Mouse (Mus musculus) forebrain, embryonic 14.5 days (tissue): Measurements from ENCODE around the gene Rnf220. TPM values are rescaled to one million over a fixed set of nuclear protein-coding genes. Genes with fewer than 3 reads are reported as not detected.

Source experiments
- ATAC-seq: fragments of 200-750 bp; cut with Nextera tagmentation; 2 replicates; pipeline ENCODE4 v1.8.0; 2017; ENCODE audit warnings: mild to moderate bottlenecking, moderate library complexity
- DNase-seq: peaks from one replicate; pipeline ENCODE4 v3.0.0-alpha.2; 2015; ENCODE audit warnings: low spot score
- H3K27ac ChIP-seq: fragments of 300-500 bp; sonication (generic); 2 replicates; pipeline ENCODE4 v1.5.1; 2014; ENCODE audit warnings: low read depth, mild to moderate bottlenecking, control low read depth, low read length, moderate library complexity
- H3K27me3 ChIP-seq: fragments of 300-500 bp; sonication (generic); replicated peaks from 2 replicates; pipeline ENCODE4 v1.6.1; 2014; ENCODE audit warnings: low read length, control low read depth, mixed read lengths; ENCODE audit not compliant: control insufficient read depth, insufficient read depth
- H3K36me3 ChIP-seq: fragments of 300-500 bp; sonication (generic); 2 replicates; pipeline ENCODE4 v1.6.1; 2014; ENCODE audit warnings: low read length, control low read depth; ENCODE audit not compliant: control insufficient read depth, insufficient read depth
- H3K4me1 ChIP-seq: fragments of 300-500 bp; sonication (generic); 2 replicates; pipeline ENCODE4 v1.6.1; 2014; ENCODE audit warnings: antibody characterized with exemption, low read length, control low read depth; ENCODE audit not compliant: control insufficient read depth, insufficient read depth
- H3K4me2 ChIP-seq: fragments of 300-500 bp; sonication (generic); 2 replicates; pipeline ENCODE4 v1.6.1; 2014; ENCODE audit warnings: mild to moderate bottlenecking, control low read depth, low read length
- H3K4me3 ChIP-seq: fragments of 300-500 bp; sonication (generic); 2 replicates; pipeline ENCODE4 v1.5.1; 2014; ENCODE audit warnings: low read depth, low read length, control low read depth
- H3K9ac ChIP-seq: fragments of 300-500 bp; sonication (generic); 2 replicates; pipeline ENCODE4 v1.6.1; 2014; ENCODE audit warnings: mild to moderate bottlenecking, low read length, control low read depth, moderate library complexity
- H3K9me3 ChIP-seq: fragments of 300-500 bp; sonication (generic); replicated peaks from 2 replicates; pipeline ENCODE4 v1.6.1; 2016; ENCODE audit warnings: low read length, control low read depth, mixed read lengths; ENCODE audit not compliant: control insufficient read depth
- WGBS: fragments of 180-500 bp; shearing (Covaris S2); extraction: QIAGEN DNeasy Blood & Tissue Kit; methylation state at CpG from one replicate; pipeline ENCODE4 v1.1.7; 2014; 5-methylcytosine and 5-hydroxymethylcytosine counted together
- polyA plus RNA-seq: library from polyadenylated mRNA; unstranded; fragments of >200 nt; fragmentation: Nextera tagmentation; extraction: Ambion mirVana; gene quantifications from 2 replicates; pipeline ENCODE4 v1.2.1, GENCODE M21; 2014

Gene Rnf220
- polyA plus RNA-seq, 1 experiment from 2014 or later, result 84.3 TPM

DNA sequence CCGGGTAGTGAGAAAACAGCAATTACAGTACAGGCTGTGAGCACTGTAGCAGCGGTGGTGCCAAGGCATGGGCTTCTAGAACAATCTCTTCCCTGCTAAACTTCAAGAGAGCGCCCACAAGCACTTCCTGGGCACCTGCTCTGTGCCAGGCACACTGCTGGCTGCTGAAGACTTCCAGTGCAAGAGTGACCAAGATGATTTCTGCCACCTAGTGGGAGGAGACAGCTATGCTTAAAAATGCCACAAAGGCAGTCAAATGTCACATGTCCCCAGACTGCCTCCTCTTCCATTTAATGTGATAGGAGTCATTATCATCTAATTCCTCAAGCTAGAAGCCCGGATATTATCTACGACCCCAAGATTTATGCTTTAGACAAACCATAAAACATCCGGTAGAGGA lies 150.8 kb downstream of the Rnf220 start:
- no peaks in the 10 kb centered on the region for H3K9me3 ChIP-seq
- ATAC-seq, result 0 out of 2 replicates have a peak, but pooled peaks have one; percentile 26

DNA sequence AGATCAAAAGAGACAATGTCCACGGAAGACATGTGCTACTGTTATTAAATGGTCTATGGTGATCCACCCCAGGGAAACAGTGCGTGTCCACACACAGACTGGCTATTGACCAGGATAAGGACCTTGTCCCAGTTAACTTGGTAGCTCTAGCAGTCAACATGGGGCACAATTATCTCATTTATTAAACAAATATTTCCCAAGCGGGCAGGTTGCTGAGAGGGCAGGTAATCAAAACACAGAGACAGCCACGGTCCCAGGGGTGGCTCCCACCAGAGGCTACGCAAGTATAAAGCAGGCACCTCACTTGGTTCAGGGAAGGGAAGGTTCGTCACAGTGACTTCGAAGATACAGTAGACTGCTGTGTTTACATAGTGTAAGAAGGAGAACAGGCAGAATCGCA lies 153.5 kb downstream of the Rnf220 start:
- Histone ChIP-seq H3K9ac (no peak overlapping the region), H3K4me2 (no peak overlapping the region), H3K9me3 (no peaks in the 10 kb centered on the region), H3K4me3 (no peak overlapping the region), H3K27ac (no peak overlapping the region), H3K4me1 (no peaks in the 10 kb centered on the region), H3K36me3 (no peaks in the 10 kb centered on the region), H3K27me3 (no peaks in the 10 kb centered on the region)
- ATAC-seq, result no peak
- WGBS, result 85% methylated on average over 8 of the region's 8 CpGs
- DNase-seq, result no peak

More for the DNA sequence above, 150.8 kb downstream of the Rnf220 start:
- H3K27me3 ChIP-seq, result no peaks in the 10 kb centered on the region
- no peak overlapping the region for H3K9ac ChIP-seq
- 67% methylated on average over 6 of the region's 6 CpGs for WGBS
- no peak overlapping the region for H3K27ac ChIP-seq
- no peak overlapping the region for H3K4me2 ChIP-seq
- peak; percentile 72 for DNase-seq
- H3K36me3 ChIP-seq, result no peaks in the 10 kb centered on the region
- no peak overlapping the region for H3K4me3 ChIP-seq
- no peaks in the 10 kb centered on the region for H3K4me1 ChIP-seq

GRCm38 (mm10) chr4:117342751-117343150 lies 154.1 kb downstream of the Rnf220 start:
- ATAC-seq, result no peak
- Histone ChIP-seq H3K9ac (no peak overlapping the region), H3K9me3 (no peaks in the 10 kb centered on the region), H3K27me3 (no peaks in the 10 kb centered on the region), H3K4me2 (no peak overlapping the region), H3K27ac (no peak overlapping the region), H3K4me3 (no peak overlapping the region), H3K36me3 (no peaks in the 10 kb centered on the region), H3K4me1 (no peaks in the 10 kb centered on the region)
- DNase-seq, result peak; percentile 24
- WGBS, result 38% methylated on average over 12 of the region's 12 CpGs

GRCm38 (mm10) chr4:117341282-117341681 lies 155.6 kb downstream of the Rnf220 start:
- no peaks in the 10 kb centered on the region for H3K36me3 ChIP-seq
- H3K4me3 ChIP-seq, result no peak overlapping the region
- no peak overlapping the region for H3K27ac ChIP-seq
- no peak overlapping the region for H3K4me2 ChIP-seq
- H3K9ac ChIP-seq, result no peak overlapping the region
- 97% methylated on average over 5 of the region's 5 CpGs for WGBS
- no peak for ATAC-seq
- no peak for DNase-seq
- no peaks in the 10 kb centered on the region for H3K9me3 ChIP-seq
- H3K4me1 ChIP-seq, result no peaks in the 10 kb centered on the region
- no peaks in the 10 kb centered on the region for H3K27me3 ChIP-seq

DNA sequence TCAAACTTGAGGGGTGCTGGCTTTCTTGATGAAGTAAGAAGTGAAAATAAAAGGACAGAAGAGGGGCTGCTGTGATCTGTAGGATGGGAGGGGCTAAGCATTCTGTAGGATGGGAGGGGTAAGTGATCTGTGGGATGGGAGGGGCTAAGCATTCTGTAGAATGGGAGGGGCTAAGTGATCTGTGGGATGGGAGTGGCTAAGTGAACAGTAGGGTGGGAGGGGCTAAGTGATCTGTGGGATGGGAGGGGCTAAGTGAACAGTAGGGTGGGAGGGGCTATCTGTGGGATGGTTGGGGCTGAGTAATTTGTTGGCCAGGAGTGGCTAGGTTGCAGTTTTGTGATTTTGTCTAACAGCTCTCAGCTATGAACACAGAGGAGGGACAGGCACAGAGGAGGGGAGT lies 157.1 kb downstream of the Rnf220 start:
- H3K27me3 ChIP-seq, result no peaks in the 10 kb centered on the region
- ATAC-seq (no peak), DNase-seq (no peak)
- H3K9ac ChIP-seq, result no peak overlapping the region
- H3K36me3 ChIP-seq, result no peaks in the 10 kb centered on the region
- H3K4me2 ChIP-seq, result no peak overlapping the region
- no peaks in the 10 kb centered on the region for H3K9me3 ChIP-seq
- no peak overlapping the region for H3K27ac ChIP-seq
- H3K4me3 ChIP-seq, result no peak overlapping the region
- H3K4me1 ChIP-seq, result no peaks in the 10 kb centered on the region

DNA sequence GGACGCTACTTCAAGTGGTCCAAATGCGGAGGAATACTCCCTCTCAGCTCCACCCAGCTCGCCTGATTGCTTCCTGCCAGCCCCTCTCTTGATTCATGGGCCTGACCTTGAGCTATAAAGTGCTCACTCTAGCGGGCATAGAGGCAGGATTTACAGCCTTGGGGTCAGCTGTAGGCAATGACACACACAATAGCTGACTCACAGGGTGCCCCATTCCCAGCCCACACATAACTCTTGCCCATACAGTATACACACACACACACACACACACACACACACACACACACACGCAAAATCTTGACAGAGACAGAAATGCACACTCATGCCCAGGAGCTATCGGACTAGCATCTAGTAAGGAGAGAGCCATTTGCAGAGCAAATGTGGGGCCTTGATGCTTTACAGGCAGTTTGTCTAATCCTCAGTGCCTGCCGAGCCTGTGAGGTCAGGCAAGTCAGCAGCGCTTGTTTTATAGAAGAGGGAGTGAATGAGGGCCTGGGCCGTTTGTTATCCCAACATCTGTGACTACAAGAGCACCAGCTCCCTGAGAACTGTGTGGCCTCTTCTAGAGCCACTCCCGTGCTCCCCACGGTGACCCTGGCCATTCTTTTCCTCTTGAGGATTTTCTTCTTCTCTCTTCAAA lies 165.9 kb downstream of the Rnf220 start:
- 47% methylated on average over 11 of the region's 11 CpGs for WGBS
- Histone ChIP-seq H3K27me3 (no peaks in the 10 kb centered on the region; the same call in 1 of the 2 replicates), H3K9me3 (no peaks in the 10 kb centered on the region), H3K27ac (no peak overlapping the region), H3K36me3 (no peaks in the 10 kb centered on the region), H3K4me3 (no peak overlapping the region), H3K4me2 (no peak overlapping the region), H3K4me1 (no peaks in the 10 kb centered on the region), H3K9ac (no peak overlapping the region)
- ATAC-seq (no peak), DNase-seq (no peak)

- no peak overlapping the region for H3K9ac ChIP-seq
- H3K4me1 ChIP-seq, result no peaks in the 10 kb centered on the region
- no peaks in the 10 kb centered on the region; the same call in 1 of the 2 replicates for H3K27me3 ChIP-seq
- no peaks in the 10 kb centered on the region for H3K9me3 ChIP-seq
- no peak overlapping the region for H3K4me3 ChIP-seq
- no peak for DNase-seq
- H3K4me2 ChIP-seq, result no peak overlapping the region
- no peak overlapping the region for H3K27ac ChIP-seq
- no peak for ATAC-seq
- 85% methylated on average over 3 of the region's 3 CpGs for WGBS
- H3K36me3 ChIP-seq, result no peaks in the 10 kb centered on the region
These were observed 166.7 kb downstream of the Rnf220 start for GRCm38 (mm10) chr4:117330132-117330531.

GRCm38 (mm10) chr4:117326915-117327314 lies 169.9 kb downstream of the Rnf220 start:
- Histone ChIP-seq H3K9me3 (no peaks in the 10 kb centered on the region), H3K27ac (no peak overlapping the region), H3K36me3 (no peaks in the 10 kb centered on the region), H3K4me1 (no peaks in the 10 kb centered on the region), H3K4me2 (no peak overlapping the region), H3K4me3 (no peak overlapping the region), H3K27me3 (no peaks in the 10 kb centered on the region), H3K9ac (no peak overlapping the region)
- DNase-seq, result no peak
- ATAC-seq, result no peak
- 85% methylated on average over 3 of the region's 3 CpGs for WGBS

- Histone ChIP-seq H3K4me2 (no peak overlapping the region), H3K9ac (no peak overlapping the region), H3K27me3 (no peaks in the 10 kb centered on the region; the same call in 1 of the 2 replicates), H3K36me3 (no peaks in the 10 kb centered on the region), H3K9me3 (no peaks in the 10 kb centered on the region), H3K4me1 (no peaks in the 10 kb centered on the region), H3K27ac (no peak overlapping the region), H3K4me3 (no peak overlapping the region)
- WGBS, result 53% methylated on average over 2 of the region's 2 CpGs
- no peak for DNase-seq
- no peak for ATAC-seq
These were observed 171.8 kb downstream of the Rnf220 start for GRCm38 (mm10) chr4:117325076-117325475.
